Mouse (Mus musculus) limb, embryonic 10.5 days (tissue): ENCODE measurements around the gene Cfap57. TPM values are rescaled to one million over a fixed set of nuclear protein-coding genes. Genes with fewer than 3 reads are reported as not detected.
"Not testable (repeated sequence)": the region's sequence is repeated elsewhere in the genome, so short reads cannot be mapped to it uniquely, and the experiment has no call there.

Source experiments
- DNase-seq: peaks from one replicate; pipeline ENCODE4 v3.0.0-alpha.2; 2017; ENCODE audit warnings: low spot score
- H3K27ac ChIP-seq: fragments of 300-500 bp; sonication (generic); 2 replicates; pipeline ENCODE4 v1.5.1; 2016; ENCODE audit warnings: mild to moderate bottlenecking
- H3K27me3 ChIP-seq: fragments of 300-500 bp; sonication (generic); 2 replicates; pipeline ENCODE4 v1.6.1; 2016; ENCODE audit warnings: low read depth, mild to moderate bottlenecking; ENCODE audit not compliant: poor library complexity, severe bottlenecking
- H3K36me3 ChIP-seq: fragments of 300-500 bp; sonication (generic); 2 replicates; pipeline ENCODE4 v1.6.1; 2016; ENCODE audit warnings: mild to moderate bottlenecking, moderate library complexity
- H3K4me1 ChIP-seq: fragments of 300-500 bp; sonication (generic); 2 replicates; pipeline ENCODE4 v1.6.1; 2016
- H3K4me3 ChIP-seq: fragments of 300-500 bp; sonication (generic); 2 replicates; pipeline ENCODE4 v1.5.1; 2016; ENCODE audit warnings: mild to moderate bottlenecking, moderate library complexity
- H3K9me3 ChIP-seq: fragments of 300-500 bp; sonication (generic); replicated peaks from 2 replicates; pipeline ENCODE4 v1.6.1; 2016; ENCODE audit warnings: mild to moderate bottlenecking
- WGBS: fragments of 180-500 bp; shearing (Covaris S2); methylation state at CpG from one replicate; pipeline ENCODE4 v1.1.7; 2016; 5-methylcytosine and 5-hydroxymethylcytosine counted together
- polyA plus RNA-seq: library from polyadenylated mRNA; unstranded; fragments of >200 nt; fragmentation: Nextera tagmentation; extraction: Ambion mirVana; gene quantifications from 2 replicates; pipeline ENCODE4 v1.2.1, GENCODE M21; 2016

Cfap57 gene
- polyA plus RNA-seq, 1 experiment from 2014 or later, result 0.36 TPM

DNA sequence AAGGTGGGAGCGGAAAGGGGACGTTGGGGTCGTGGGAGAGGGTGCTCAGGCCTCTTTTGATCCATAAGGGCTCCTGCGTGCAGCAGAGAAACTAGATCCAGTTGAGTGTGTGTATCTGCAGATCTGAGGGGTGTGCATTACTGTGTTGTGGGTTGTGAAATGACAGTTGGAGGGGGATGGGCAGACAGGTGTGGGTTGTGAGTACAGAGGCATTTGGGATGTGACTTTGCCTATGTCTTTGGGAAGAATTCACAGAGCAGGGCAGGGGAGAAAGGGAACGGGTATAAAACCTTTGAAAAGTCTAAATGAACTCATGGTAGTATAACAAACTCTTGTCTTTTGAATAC, 93.3 kb downstream of the Cfap57 start:
- 46% methylated on average over 5 of the region's 5 CpGs for WGBS
- H3K36me3 ChIP-seq, result no peaks in the 10 kb centered on the region
- no peak for DNase-seq
- no peak overlapping the region for H3K27ac ChIP-seq
- peaks cover 6% of the 10 kb centered on the region for H3K4me1 ChIP-seq
- no peaks in the 10 kb centered on the region for H3K9me3 ChIP-seq
- no peak overlapping the region for H3K4me3 ChIP-seq
- H3K27me3 ChIP-seq, result peaks cover 6% of the 10 kb centered on the region; the same call in 1 of the 2 replicates

DNA sequence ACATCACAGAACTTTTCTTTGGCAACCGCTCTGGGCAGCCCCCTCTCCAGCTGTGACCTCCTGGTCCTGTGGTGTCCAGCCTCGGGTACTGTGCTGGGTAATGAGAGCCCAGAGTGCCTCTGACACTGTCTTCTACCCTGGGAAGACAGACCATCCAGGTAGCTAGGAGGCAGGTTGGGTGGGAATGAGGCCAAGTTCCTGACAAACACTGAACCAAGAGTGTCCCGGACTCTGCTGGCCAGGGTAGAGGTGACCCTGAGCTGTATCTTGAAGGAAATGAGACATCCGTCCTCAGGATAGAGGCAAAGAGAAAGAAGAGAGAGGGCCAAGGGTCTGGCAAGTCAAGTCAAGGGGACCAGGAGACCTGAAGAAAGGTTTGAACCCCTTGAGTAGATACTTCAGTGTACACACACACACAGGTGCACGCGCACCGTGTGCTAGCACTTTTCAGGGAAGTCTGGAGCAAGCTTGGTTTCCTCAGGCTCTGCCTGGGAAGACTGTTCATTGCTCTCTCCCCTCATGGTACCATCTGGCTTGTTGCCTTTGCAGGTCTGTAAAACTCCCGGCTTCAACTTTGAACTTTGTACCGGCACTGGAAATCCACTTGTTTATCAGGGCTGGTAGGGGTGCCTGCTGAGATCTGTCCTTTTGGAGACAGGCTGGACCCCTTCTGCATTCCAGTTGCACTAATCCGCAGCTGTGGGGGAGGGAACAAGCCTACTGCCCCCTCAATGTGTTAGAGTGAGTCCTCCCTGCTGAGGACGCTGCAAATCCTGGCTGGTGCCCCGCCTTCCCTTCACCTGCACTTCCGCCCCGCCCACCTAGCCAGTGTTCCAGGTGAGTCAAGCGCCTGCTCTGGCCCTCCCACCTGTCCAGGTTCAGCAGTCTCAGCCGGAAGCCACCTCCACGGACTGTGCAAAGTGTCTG, 93.9 kb downstream of the Cfap57 start, which contains the start of gene 2610528J11Rik:
Gene 2610528J11Rik, plus strand, starts transcription at position 592 of the 927 bp plus-strand sequence.
- peaks cover 6% of the 10 kb centered on the region; the same call in 1 of the 2 replicates for H3K27me3 ChIP-seq
- peaks cover 6% of the 10 kb centered on the region for H3K4me1 ChIP-seq
- no peak within 1 kb of the TSS for H3K27ac ChIP-seq
- H3K4me3 ChIP-seq, result no peak within 1 kb of the TSS
- WGBS, result 45% methylated on average over 17 of the region's 17 CpGs
- no peaks in the 10 kb centered on the region for H3K36me3 ChIP-seq
- H3K9me3 ChIP-seq, result no peaks in the 10 kb centered on the region
- DNase-seq, result no peak

DNA sequence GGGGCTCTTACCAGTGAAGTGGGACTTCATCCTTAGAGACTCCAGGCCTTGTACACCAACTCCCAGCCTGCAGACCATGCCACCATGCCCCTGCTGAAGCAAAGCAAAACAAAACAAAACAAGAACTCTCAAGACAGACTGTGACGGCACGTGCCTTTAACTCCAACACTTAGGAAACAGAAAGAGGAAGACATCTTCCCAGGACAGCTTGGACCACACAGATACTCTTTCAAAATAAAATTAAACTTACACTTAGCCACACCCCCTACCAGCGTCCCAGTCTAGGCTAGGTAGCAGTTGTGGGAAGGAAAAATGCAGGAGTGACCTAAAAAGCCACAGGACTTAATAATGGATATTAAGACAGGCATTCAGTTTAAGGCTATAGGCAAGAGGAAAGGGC, 94.8 kb downstream of the Cfap57 start:
- H3K4me3 ChIP-seq, result no peak overlapping the region
- H3K9me3 ChIP-seq, result no peaks in the 10 kb centered on the region
- no peaks in the 10 kb centered on the region for H3K36me3 ChIP-seq
- peaks cover 6% of the 10 kb centered on the region; the same call in 1 of the 2 replicates for H3K27me3 ChIP-seq
- peaks cover 6% of the 10 kb centered on the region for H3K4me1 ChIP-seq
- no peak for DNase-seq
- 68% methylated on average over 3 of the region's 3 CpGs for WGBS
- no peak overlapping the region for H3K27ac ChIP-seq

GRCm38 (mm10) chr4:118523976-118524375, 96.6 kb downstream of the Cfap57 start:
- DNase-seq, result no peak
- no peak overlapping the region for H3K27ac ChIP-seq
- H3K27me3 ChIP-seq, result peaks cover 6% of the 10 kb centered on the region; the same call in 1 of the 2 replicates
- no peaks in the 10 kb centered on the region for H3K36me3 ChIP-seq
- 82% methylated on average over 7 of the region's 7 CpGs for WGBS
- peaks cover 6% of the 10 kb centered on the region for H3K4me1 ChIP-seq
- no peak overlapping the region for H3K4me3 ChIP-seq
- no peaks in the 10 kb centered on the region for H3K9me3 ChIP-seq

DNA sequence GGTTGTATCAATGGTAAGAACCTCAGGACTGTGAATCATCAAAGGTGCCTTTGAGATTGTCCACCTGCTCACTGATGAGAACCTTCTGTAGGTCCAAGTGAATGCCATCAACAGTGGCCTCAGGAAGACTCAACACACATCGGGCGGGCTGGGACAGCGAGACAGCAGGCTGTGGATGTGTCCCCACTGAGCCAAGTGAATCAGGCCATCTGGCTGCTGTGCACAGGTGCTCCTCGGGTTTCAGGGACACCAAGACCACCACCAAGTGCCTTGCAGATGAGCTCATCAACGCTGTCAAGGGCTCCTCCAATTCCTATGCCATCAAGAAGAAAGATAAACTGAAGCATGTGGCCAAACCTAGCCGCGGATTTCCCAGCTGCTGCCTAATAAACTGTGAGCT, 98.3 kb downstream of the Cfap57 start:
- 87% methylated on average over 7 of the region's 7 CpGs for WGBS
- peaks cover 12% of the 10 kb centered on the region for H3K4me1 ChIP-seq
- DNase-seq, result no peak

GRCm38 (mm10) chr4:118518208-118518607, 102.4 kb downstream of the Cfap57 start:
- 70% methylated on average over 5 of the region's 5 CpGs for WGBS
- no peak for DNase-seq
- Histone ChIP-seq H3K36me3 (no peaks in the 10 kb centered on the region), H3K4me1 (peaks cover 16% of the 10 kb centered on the region), H3K9me3 (no peaks in the 10 kb centered on the region), H3K27ac (no peak overlapping the region), H3K4me3 (no peak overlapping the region), H3K27me3 (peaks cover 18% of the 10 kb centered on the region)

More for the DNA sequence above, 98.3 kb downstream of the Cfap57 start:
- Histone ChIP-seq H3K27me3 (peaks cover 14% of the 10 kb centered on the region), H3K4me3 (no peak overlapping the region), H3K27ac (no peak overlapping the region), H3K9me3 (no peaks in the 10 kb centered on the region), H3K36me3 (no peaks in the 10 kb centered on the region)

DNA sequence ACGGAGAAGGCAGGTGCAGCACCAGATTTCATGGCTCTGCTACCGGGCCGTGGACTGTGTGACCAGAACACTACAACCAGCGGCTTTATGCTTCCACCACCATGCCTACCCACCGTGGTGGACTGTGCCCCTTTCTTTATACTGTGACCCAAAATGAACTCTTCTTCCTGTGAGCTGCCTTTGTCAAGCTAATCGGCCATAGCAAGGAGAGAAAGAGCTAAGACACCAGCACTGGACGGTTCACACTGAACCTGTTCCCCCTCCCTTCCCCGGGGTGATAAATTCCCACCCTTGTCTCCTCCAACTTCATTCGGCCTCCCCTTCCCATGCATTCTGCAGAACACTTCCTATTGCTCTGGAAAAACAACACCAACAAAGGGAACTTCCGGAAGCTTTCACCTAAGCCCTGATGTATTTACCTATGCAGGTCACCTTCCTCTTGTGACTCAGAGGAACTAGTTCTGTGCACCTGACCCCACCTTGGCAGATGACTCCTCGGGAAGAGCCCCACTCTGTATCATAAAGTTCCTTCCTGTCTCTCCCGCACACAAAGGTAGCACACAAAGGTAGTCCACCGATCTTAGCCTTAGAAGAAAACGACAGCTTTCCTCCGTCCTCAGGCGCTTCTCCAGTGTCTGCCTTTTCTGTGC, 103.0 kb downstream of the Cfap57 start:
- Histone ChIP-seq H3K27ac (no peak overlapping the region), H3K4me3 (no peak overlapping the region), H3K4me1 (peaks cover 16% of the 10 kb centered on the region), H3K36me3 (no peaks in the 10 kb centered on the region), H3K27me3 (peaks cover 18% of the 10 kb centered on the region), H3K9me3 (no peaks in the 10 kb centered on the region)
- 50% methylated on average over 16 of the region's 16 CpGs for WGBS
- no peak for DNase-seq

- 12% methylated on average over 20 of the region's 20 CpGs for WGBS
- no peak overlapping the region for H3K4me3 ChIP-seq
- H3K36me3 ChIP-seq, result no peaks in the 10 kb centered on the region
- H3K4me1 ChIP-seq, result peaks cover 16% of the 10 kb centered on the region
- no peaks in the 10 kb centered on the region for H3K9me3 ChIP-seq
- DNase-seq, result peak; percentile 45
- H3K27ac ChIP-seq, result no peak overlapping the region
- peaks cover 18% of the 10 kb centered on the region for H3K27me3 ChIP-seq
Observed at GRCm38 (mm10) chr4:118516699-118517496, 103.7 kb downstream of the Cfap57 start.

DNA sequence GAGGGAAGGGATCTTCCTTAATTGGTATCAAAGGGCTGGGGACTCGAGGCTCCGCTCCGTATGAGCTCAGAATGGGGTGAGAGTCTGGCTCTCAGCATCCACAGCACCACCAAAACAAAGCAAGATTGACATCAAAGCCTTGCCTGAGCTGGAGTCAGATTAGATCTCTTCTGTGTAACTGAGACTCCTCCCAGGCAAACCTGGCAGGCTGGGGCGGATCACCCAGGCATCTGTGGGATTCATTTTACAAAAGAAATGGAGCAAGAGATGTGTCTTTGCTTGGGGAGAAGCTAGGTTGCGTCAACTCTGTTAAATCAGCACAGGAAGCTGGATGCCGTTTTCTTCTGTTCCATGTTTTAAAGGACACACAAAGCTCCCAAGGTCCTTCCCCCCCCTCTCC, 111.5 kb downstream of the Cfap57 start:
- H3K36me3 ChIP-seq, result no peaks in the 10 kb centered on the region
- no peaks in the 10 kb centered on the region for H3K9me3 ChIP-seq
- H3K4me3 ChIP-seq, result no peak overlapping the region
- H3K4me1 ChIP-seq, result 0 out of 2 replicates have a peak, but pooled peaks cover 2% of the 10 kb centered on the region
- WGBS, result 18% methylated on average over 6 of the region's 6 CpGs
- no peak overlapping the region for H3K27ac ChIP-seq
- DNase-seq, result no peak
- H3K27me3 ChIP-seq, result no peaks in the 10 kb centered on the region

GRCm38 (mm10) chr4:118507171-118507570, 113.4 kb downstream of the Cfap57 start:
- DNase-seq, H3K9me3 ChIP-seq, H3K27ac ChIP-seq, H3K4me3 ChIP-seq, H3K4me1 ChIP-seq, H3K27me3 ChIP-seq, H3K36me3 ChIP-seq: not testable (repeated sequence)
- WGBS, result 83% methylated on average over 1 of the region's 1 CpGs

DNA sequence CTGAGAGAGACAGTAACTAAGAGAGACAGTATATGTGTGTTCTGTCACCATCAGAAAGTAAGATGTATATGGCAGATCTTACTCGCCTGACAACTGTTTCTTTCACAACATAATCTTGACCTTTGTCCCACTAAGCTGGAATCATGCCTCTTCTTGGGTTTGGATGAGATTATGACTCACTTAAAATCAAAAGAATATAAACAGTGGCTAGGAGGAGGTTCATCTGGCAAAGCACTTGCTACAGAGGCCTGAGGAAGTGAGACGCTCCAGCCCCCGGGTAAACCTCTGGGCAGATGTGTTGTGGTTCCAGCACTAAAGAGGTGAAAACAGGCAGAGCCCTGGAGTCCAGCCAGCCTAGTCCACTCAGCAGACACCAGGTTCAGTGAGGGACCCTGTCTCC, 115.0 kb downstream of the Cfap57 start:
- H3K9me3 ChIP-seq, result no peaks in the 10 kb centered on the region
- H3K4me3 ChIP-seq, result no peak overlapping the region
- peaks cover 2% of the 10 kb centered on the region; the same call in 1 of the 2 replicates for H3K4me1 ChIP-seq
- H3K36me3 ChIP-seq, result no peaks in the 10 kb centered on the region
- no peak overlapping the region for H3K27ac ChIP-seq
- no peaks in the 10 kb centered on the region for H3K27me3 ChIP-seq
- 83% methylated on average over 3 of the region's 3 CpGs for WGBS
- DNase-seq, result no peak
